Mouse (Mus musculus) heart, adult 2 months (tissue): Measurements from ENCODE around the gene Ntf3. TPM values are rescaled to one million over a fixed set of nuclear protein-coding genes. Genes with fewer than 3 reads are reported as not detected.

Source experiments
- DNase-seq, 2 experiments: peaks; one replicate each; pipeline ENCODE4 v3.0.0; 2021
- H3K27ac ChIP-seq: fragments of 200-600 bp; 2 replicates; pipeline ENCODE4 v1.8.1; 2022
- H3K27me3 ChIP-seq: fragments of 200-500 bp; 2 replicates; pipeline ENCODE4 v1.6.1; 2012; ENCODE audit warnings: mild to moderate bottlenecking, low read length, inconsistent platforms, mixed read lengths; ENCODE audit not compliant: control insufficient read depth, insufficient read depth
- H3K36me3 ChIP-seq: fragments of 200-500 bp; 2 replicates; pipeline ENCODE4 v1.6.1; 2012; ENCODE audit warnings: low read length, inconsistent platforms; ENCODE audit not compliant: control insufficient read depth, insufficient read depth
- H3K4me1 ChIP-seq: fragments of 200-500 bp; 2 replicates; pipeline ENCODE4 v1.6.1; 2011; ENCODE audit warnings: low read length; ENCODE audit not compliant: control insufficient read depth, insufficient read depth
- H3K4me3 ChIP-seq: fragments of 200-600 bp; 2 replicates; pipeline ENCODE4 v1.8.1; 2022
- H3K79me2 ChIP-seq: fragments of 200-500 bp; replicated peaks from 2 replicates; pipeline ENCODE4 v1.6.1; 2012; ENCODE audit warnings: mild to moderate bottlenecking, inconsistent platforms, low read length, moderate library complexity, mixed read lengths; ENCODE audit not compliant: control insufficient read depth, insufficient read depth
- H3K9ac ChIP-seq: fragments of 200-500 bp; 2 replicates; pipeline ENCODE4 v1.6.1; 2012; ENCODE audit warnings: low read depth, mild to moderate bottlenecking, control low read depth, inconsistent platforms, low read length, mixed read lengths
- CTCF ChIP-seq: fragments of 200-600 bp; IDR thresholded peaks from 2 replicates; pipeline ENCODE4 v1.8.1; 2022; ENCODE audit warnings: antibody characterized with exemption, mild to moderate bottlenecking, moderate library complexity
- EP300 ChIP-seq: fragments of 200-500 bp; IDR thresholded peaks from 2 replicates; pipeline ENCODE4 v1.6.1; 2011; ENCODE audit warnings: low read depth, low read length, control low read depth; ENCODE audit not compliant: insufficient read depth
- POLR2A ChIP-seq: fragments of 200-500 bp; IDR thresholded peaks from 2 replicates; pipeline ENCODE4 v1.6.1; 2011; ENCODE audit warnings: mild to moderate bottlenecking, low read depth, low read length, control low read depth; ENCODE audit not compliant: insufficient read depth
- WGBS: fragments of 180-500 bp; shearing (Covaris S2); methylation state at CpG from one replicate; pipeline ENCODE4 v1.1.7; 2018; 5-methylcytosine and 5-hydroxymethylcytosine counted together
- intact Hi-C: fragments of 180-260 bp; cut with DNase I; formaldehyde crosslinking; loops from one replicate; pipeline ENCODE4 v1.15.1; 2025
- long read RNA-seq: library from polyadenylated mRNA; stranded (forward); transcript quantifications from one replicate; pipeline ENCODE4 v2.0.0, GENCODE M21; 2021
- polyA plus RNA-seq: library from polyadenylated mRNA; depleted of rRNA; stranded (reverse); fragments of >200 nt; gene quantifications from 2 replicates; pipeline ENCODE4 v1.2.3, GENCODE M21; 2012; rRNA removed
- total RNA-seq, 2 experiments: library from RNA; stranded (reverse); gene quantifications; 2 replicates each; pipeline ENCODE4 v1.2.3; 2021

Ntf3 gene
- 1 to 10 TPM; 3.9 to 4.1 TPM for total RNA-seq
- polyA plus RNA-seq = 4.0 and 4.2 TPM in 2 replicates
- long read RNA-seq, partial matches to known transcripts = 0 of 3 reads
- long read RNA-seq, other reads (novel, unspliced or antisense) = 1 of 3 reads

- Histone ChIP-seq H3K79me2 (no peaks in the 10 kb centered on the region), H3K36me3 (no peaks in the 10 kb centered on the region), H3K9ac (peak within 1 kb of the TSS; percentile 57), H3K27ac (peak within 1 kb of the TSS; percentile 78), H3K4me3 (peak within 1 kb of the TSS; percentile 55), H3K27me3 (no peaks in the 10 kb centered on the region), H3K4me1 (peaks cover 6% of the 10 kb centered on the region)
- TF ChIP-seq POLR2A (peak; percentile 51), CTCF (no peak), EP300 (0 out of 2 replicates have a peak, but pooled peaks have one; percentile 52)
- peak; percentile 45 to 55 for DNase-seq
- WGBS = 3% methylated on average over 27 of the region's 27 CpGs
- intact Hi-C loops = loop anchor here (1.0 to 10.0 kb wide), 8 partner anchors 12 to 544 kb away; no protein-coding TSS in a partner anchor
Observed at GRCm38 (mm10) chr6:126166548-126167207, at the start of gene Ntf3. Ntf3 (minus strand) TSS chr6:126166910.

- WGBS = 78% methylated on average over 5 of the region's 5 CpGs
- H3K79me2 ChIP-seq = no peaks in the 10 kb centered on the region
- TF ChIP-seq CTCF = no peak
- no peaks in the 10 kb centered on the region for H3K36me3 ChIP-seq
- H3K9ac ChIP-seq = no peak overlapping the region
- no peak overlapping the region for H3K4me3 ChIP-seq
- no peak for DNase-seq
- H3K27me3 ChIP-seq = peaks cover 1% of the 10 kb centered on the region; the same call in 1 of the 2 replicates
- H3K27ac ChIP-seq = no peak overlapping the region
- intact Hi-C loops = no loop called here
- H3K4me1 ChIP-seq = no peaks in the 10 kb centered on the region
Observed at GRCm38 (mm10) chr6:126213330-126213729, 46.6 kb upstream of the Ntf3 start.

GRCm38 (mm10) chr6:126203366-126203765 lies 36.7 kb upstream of the Ntf3 start:
- peaks cover 3% of the 10 kb centered on the region; the same call in 1 of the 2 replicates for H3K4me1 ChIP-seq
- no peak for TF ChIP-seq CTCF
- TF ChIP-seq POLR2A = no peak
- no peak for TF ChIP-seq EP300
- H3K79me2 ChIP-seq = no peaks in the 10 kb centered on the region
- H3K4me3 ChIP-seq = no peak overlapping the region
- no peaks in the 10 kb centered on the region for H3K27me3 ChIP-seq
- intact Hi-C loops = no loop called here
- no peak for DNase-seq
- H3K36me3 ChIP-seq = no peaks in the 10 kb centered on the region
- H3K9ac ChIP-seq = no peak overlapping the region
- no peak overlapping the region for H3K27ac ChIP-seq
- 81% methylated on average over 4 of the region's 4 CpGs for WGBS

- Histone ChIP-seq H3K27ac (no peak overlapping the region), H3K79me2 (no peaks in the 10 kb centered on the region), H3K4me3 (no peak overlapping the region), H3K36me3 (no peaks in the 10 kb centered on the region), H3K4me1 (peaks cover 3% of the 10 kb centered on the region; the same call in 1 of the 2 replicates), H3K9ac (no peak overlapping the region), H3K27me3 (no peaks in the 10 kb centered on the region)
- no peak for DNase-seq
- intact Hi-C loops = no loop called here
- TF ChIP-seq POLR2A = no peak
- no peak for TF ChIP-seq EP300
- no peak for TF ChIP-seq CTCF
- 35% methylated on average over 7 of the region's 7 CpGs for WGBS
Observed at GRCm38 (mm10) chr6:126202959-126203358, 36.2 kb upstream of the Ntf3 start.

GRCm38 (mm10) chr6:126201721-126202120 lies 35.0 kb upstream of the Ntf3 start:
- Histone ChIP-seq H3K9ac (no peak overlapping the region), H3K27me3 (no peaks in the 10 kb centered on the region), H3K79me2 (no peaks in the 10 kb centered on the region), H3K4me1 (peaks cover 3% of the 10 kb centered on the region; the same call in 1 of the 2 replicates), H3K27ac (no peak overlapping the region), H3K4me3 (no peak overlapping the region), H3K36me3 (no peaks in the 10 kb centered on the region)
- intact Hi-C loops = no loop called here
- WGBS = 84% methylated on average over 2 of the region's 2 CpGs
- TF ChIP-seq EP300 = no peak
- TF ChIP-seq POLR2A = no peak
- no peak for TF ChIP-seq CTCF
- no peak for DNase-seq

- intact Hi-C loops = no loop called here
- no peaks in the 10 kb centered on the region for H3K27me3 ChIP-seq
- H3K79me2 ChIP-seq = no peaks in the 10 kb centered on the region
- H3K4me1 ChIP-seq = peaks cover 3% of the 10 kb centered on the region; the same call in 1 of the 2 replicates
- no peaks in the 10 kb centered on the region for H3K36me3 ChIP-seq
- no peak overlapping the region for H3K27ac ChIP-seq
- H3K9ac ChIP-seq = no peak overlapping the region
- peak in 1 of 2 experiments; percentile 16 for DNase-seq
- WGBS = 45% methylated on average over 2 of the region's 2 CpGs
- H3K4me3 ChIP-seq = no peak overlapping the region
- TF ChIP-seq EP300 = no peak
- TF ChIP-seq POLR2A = no peak
- no peak for TF ChIP-seq CTCF
Observed at GRCm38 (mm10) chr6:126199916-126200315, 33.2 kb upstream of the Ntf3 start.
